In the genomic region with DNA sequence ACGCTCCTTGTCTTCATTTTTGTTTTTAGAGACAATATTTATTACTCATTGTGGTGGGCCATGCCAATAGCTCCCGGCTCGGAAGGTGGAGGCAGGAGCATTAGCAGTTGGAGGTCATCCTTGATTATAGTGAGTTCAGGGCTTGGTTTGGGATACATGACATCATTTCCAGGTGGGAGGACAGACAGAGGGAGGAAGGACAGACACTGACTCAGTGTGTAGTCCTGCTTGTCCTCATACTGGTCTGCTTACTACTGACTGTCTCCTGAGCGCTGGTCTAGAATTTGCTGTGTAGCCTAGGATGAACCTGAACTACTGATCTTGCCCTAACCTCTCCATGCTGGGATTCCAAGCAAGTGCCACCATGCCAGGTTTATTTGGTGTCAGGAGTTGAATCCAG, we compare ENCODE assay signal across 8 mouse cellular contexts. TPM values are rescaled to one million over a fixed set of nuclear protein-coding genes. Genes with fewer than 3 reads are reported as not detected.
DNase-seq lines count a peak whose midpoint lies in the region; ATAC-seq and TF ChIP-seq lines count a peak whose summit lies in the region.

Gene Desi1, minus strand, starts transcription at position 101 of the 400 bp plus-strand sequence.

- in situ Hi-C loops in CH12.LX (cut with MboI; ENCODE audit: low pct_ligation_motif_present, low pct_unique_long_range_greater_than_20kb, low sequenced_read_pairs), result no loop called here

- no peaks in the 10 kb centered on the region for H3K27me3 ChIP-seq in cerebellum, adult 2 months (ENCODE audit: control insufficient read depth, insufficient read depth, low read length)
- H3K27me3 ChIP-seq in CH12.LX (replicated peaks), result no peaks in the 10 kb centered on the region
- no peaks in the 10 kb centered on the region for H3K27me3 ChIP-seq in forebrain, embryonic 14.5 days (replicated peaks; ENCODE audit: control insufficient read depth, insufficient read depth, low read length)
- no peaks in the 10 kb centered on the region for H3K27me3 ChIP-seq in hindbrain, embryonic 13.5 days

- WGBS in cerebellum, adult 2 months, result 92% methylated on average over 4 of the region's 4 CpGs
- whole genome bisulfite sequencing in forebrain, embryonic 14.5 days, result 95% methylated on average over 4 of the region's 4 CpGs
- 94% methylated on average over 4 of the region's 4 CpGs for WGBS in hindbrain, embryonic 13.5 days
- 99% methylated on average over 4 of the region's 4 CpGs for WGBS in macrophage (ENCODE audit: missing documents)

- no peaks in the 10 kb centered on the region; the same call in 1 of the 2 replicates for H3K4me1 ChIP-seq in cerebellum, adult 2 months (ENCODE audit: control insufficient read depth, insufficient read depth, low read length)
- H3K4me1 ChIP-seq in CH12.LX (ENCODE audit: control insufficient read depth in 1 of 2, insufficient read depth in 2 of 2), result peaks cover 0 to 23% of the 10 kb centered on the region in 2 experiments; a peak in 2 of 4 replicates
- no peaks in the 10 kb centered on the region for H3K4me1 ChIP-seq in forebrain, embryonic 14.5 days (ENCODE audit: control insufficient read depth, insufficient read depth, low read length)
- H3K4me1 ChIP-seq in hindbrain, embryonic 13.5 days (replicated peaks), result no peaks in the 10 kb centered on the region

- no peak for DNase-seq in cerebellum, adult 2 months
- no peak for DNase-seq in cerebellum, postnatal 25 days
- DNase-seq in CH12.LX (ENCODE audit: extremely low read depth), result no peak
- no peak for DNase-seq in forebrain, embryonic 14.5 days (ENCODE audit: low spot score)
- DNase-seq in kidney, postnatal 10 days, result no peak

- H3K79me2 ChIP-seq in CH12.LX (replicated peaks; ENCODE audit: control insufficient read depth, extremely low read depth, insufficient read depth, poor library complexity, severe bottlenecking), result no peaks in the 10 kb centered on the region
- no peaks in the 10 kb centered on the region for H3K79me2 ChIP-seq in macrophage (ENCODE audit: inconsistent target)

- no peak for TF ChIP-seq CTCF in cerebellum, adult 2 months (IDR thresholded peaks at IDR 0.05; ENCODE audit: borderline replicate concordance, insufficient read depth, low read depth, low read length)
- no peak for TF ChIP-seq CTCF in CH12.LX (conservative IDR thresholded peaks at IDR 0.05 in 1 of 2, IDR thresholded peaks at IDR 0.05 in 1 of 2; ENCODE audit: low read depth in 2 of 2, low read length in 2 of 2)

- H3K27ac ChIP-seq in cerebellum, adult 2 months (ENCODE audit: insufficient read depth, low read length), result no peak within 1 kb of the TSS
- no peak within 1 kb of the TSS for H3K27ac ChIP-seq in CH12.LX (ENCODE audit: insufficient read depth, low read depth)
- no peak within 1 kb of the TSS for H3K27ac ChIP-seq in forebrain, embryonic 14.5 days (ENCODE audit: low read depth, low read length)
- no peak within 1 kb of the TSS for H3K27ac ChIP-seq in hindbrain, embryonic 13.5 days
- H3K27ac ChIP-seq in macrophage, result no peak within 1 kb of the TSS

- TF ChIP-seq POLR2A in cerebellum, adult 2 months (IDR thresholded peaks at IDR 0.05; ENCODE audit: borderline replicate concordance, insufficient read depth, low read length), result no peak
- no peak for TF ChIP-seq POLR2A in CH12.LX (IDR thresholded peaks at IDR 0.05; ENCODE audit: low read depth, low read length)

- H3K4me3 ChIP-seq in cerebellum, adult 2 months (replicated peaks; ENCODE audit: insufficient read depth, low read depth, low read length), result no peak within 1 kb of the TSS
- H3K4me3 ChIP-seq in CH12.LX (replicated peaks in 1 of 3; ENCODE audit: low read depth in 2 of 3, low read length in 2 of 3, poor library complexity in 1 of 3), result no peak within 1 kb of the TSS
- no peak within 1 kb of the TSS for H3K4me3 ChIP-seq in forebrain, embryonic 14.5 days (ENCODE audit: low read depth, low read length)
- no peak within 1 kb of the TSS for H3K4me3 ChIP-seq in hindbrain, embryonic 13.5 days
- H3K4me3 ChIP-seq in macrophage (ENCODE audit: inconsistent target), result no peak within 1 kb of the TSS

- TF ChIP-seq EP300 in CH12.LX (IDR thresholded peaks at IDR 0.05; ENCODE audit: low read length), result no peak

- no peaks in the 10 kb centered on the region for H3K9me3 ChIP-seq in CH12.LX (replicated peaks; ENCODE audit: low read length)
- H3K9me3 ChIP-seq in forebrain, embryonic 14.5 days (replicated peaks; ENCODE audit: control insufficient read depth, low read length), result no peaks in the 10 kb centered on the region
- H3K9me3 ChIP-seq in hindbrain, embryonic 13.5 days, result no peaks in the 10 kb centered on the region

- ATAC-seq in forebrain, embryonic 14.5 days, result no peak
- no peak for ATAC-seq in hindbrain, embryonic 13.5 days (ENCODE audit: low FRiP score)
- no peak for ATAC-seq in monocyte, adult 5-6 weeks (replicated peaks; ENCODE audit: insufficient number of reproducible peaks, low FRiP score, low TSS enrichment, poor library complexity, severe bottlenecking)

- H3K9ac ChIP-seq in CH12.LX (ENCODE audit: insufficient read depth, low read depth), result no peak within 1 kb of the TSS
- H3K9ac ChIP-seq in forebrain, embryonic 14.5 days (ENCODE audit: low read length), result no peak within 1 kb of the TSS
- H3K9ac ChIP-seq in hindbrain, embryonic 13.5 days, result no peak within 1 kb of the TSS

- H3K36me3 ChIP-seq in CH12.LX (replicated peaks in 1 of 2; ENCODE audit: control insufficient read depth in 1 of 2, insufficient read depth in 1 of 2, low read length in 1 of 2) (peaks cover 65 to 90% of the 10 kb centered on the region in 2 experiments), macrophage (ENCODE audit: inconsistent target) (peaks cover 8% of the 10 kb centered on the region; the same call in 1 of the 2 replicates)
- H3K36me3 ChIP-seq in forebrain, embryonic 14.5 days (ENCODE audit: control insufficient read depth, insufficient read depth, low read length), result peaks cover 74% of the 10 kb centered on the region
- peaks cover 90% of the 10 kb centered on the region for H3K36me3 ChIP-seq in hindbrain, embryonic 13.5 days

- dilution Hi-C loops in CH12.LX (cut with MboI; ENCODE audit: extremely low pct_ligation_motif_present, extremely low pct_unique_long_range_greater_than_20kb, low sequenced_read_pairs), result no loop called here

- no peak within 1 kb of the TSS for H3K4me2 ChIP-seq in CH12.LX (ENCODE audit: insufficient read depth, low read depth, poor library complexity, severe bottlenecking)
- no peak within 1 kb of the TSS for H3K4me2 ChIP-seq in forebrain, embryonic 14.5 days (ENCODE audit: low read length)
- no peak within 1 kb of the TSS for H3K4me2 ChIP-seq in hindbrain, embryonic 13.5 days

- TF ChIP-seq RAD21 in CH12.LX (IDR thresholded peaks at IDR 0.05; ENCODE audit: low read depth, low read length), result no peak

TF ChIP-seq in CH12.LX, 34 proteins besides CTCF, POLR2A, EP300 and RAD21:
- no peak for TF ChIP-seq GABPA (IDR thresholded peaks at IDR 0.05; ENCODE audit: insufficient replicate concordance, low read depth, low read length)
- no peak for TF ChIP-seq TBP (conservative IDR thresholded peaks at IDR 0.05; ENCODE audit: low read depth, low read length)
- TF ChIP-seq POLR2AphosphoS2 (IDR thresholded peaks at IDR 0.05; ENCODE audit: low read depth, low read length), result no peak
- no peak for TF ChIP-seq HCFC1 (IDR thresholded peaks at IDR 0.05; ENCODE audit: low read depth, low read length)

RNA-seq across cellular contexts. Expression of gene Desi1, which starts in this region (rescaled TPM):
- polyA plus RNA-seq in cerebellum, adult 2 months (2012; rRNA removed), result 142 and 156 TPM in 2 replicates
- total RNA-seq in CH12.LX (2012; rRNA removed) (10.9 and 11.3 TPM in 2 replicates), CH12.LX (2014; rRNA removed) (7.6 and 10.0 TPM in 2 replicates)
- polyA plus RNA-seq in CH12.LX (2012; ENCODE audit: insufficient read length, low read depth) (39.2 and 47.3 TPM in 2 replicates), macrophage (2018) (15.4 to 32.2 TPM (median 24.8 TPM) in 3 replicates)
- polyA plus RNA-seq in forebrain, embryonic 14.5 days (2014; fragmentation: Nextera tagmentation; extraction: Ambion mirVana), result 33.4 and 39.5 TPM in 2 replicates
- 42.2 and 45.1 TPM in 2 replicates for polyA plus RNA-seq in hindbrain, embryonic 13.5 days (2015; fragmentation: Nextera tagmentation; extraction: Ambion mirVana)
- total RNA-seq in macrophage (2018; cell fraction: chromatin; rRNA removed), result 1 to 10 TPM in 24 of 26 experiments, under 1 TPM in 2; 0.75 to 9.7 (median 4.3) TPM
- 10 to 100 TPM; 15.0 to 22.1 (median 17.8) TPM for total RNA-seq in macrophage (2018; cell fraction: cytosol; rRNA removed)
- 10 to 100 TPM in 7 of 26 experiments, 1 to 10 TPM in 19; 3.8 to 16.2 (median 6.8) TPM for total RNA-seq in macrophage (2018; cell fraction: nucleus; rRNA removed)
- total RNA-seq in monocyte, adult 5-6 weeks (2017), result 3.2 to 7.3 TPM (median 4.8 TPM) in 3 replicates
